Comparison of ENCODE assay signal across 8 mouse cellular contexts in genomic region chr3:22074591-22075294, GRCm38 (mm10). TPM values are rescaled to one million over a fixed set of nuclear protein-coding genes. Genes with fewer than 3 reads are reported as not detected.
DNase-seq lines count a peak whose midpoint lies in the region; ATAC-seq and TF ChIP-seq lines count a peak whose summit lies in the region.

No protein-coding gene starts in this region.

- ATAC-seq in kidney, embryonic 14.5 days (ENCODE audit: low FRiP score, low TSS enrichment), result no peak
- no peak for ATAC-seq in stomach, postnatal 0 days (ENCODE audit: low FRiP score, low TSS enrichment)

- no peak for TF ChIP-seq EP300 in stomach, postnatal 0 days (optimal IDR thresholded peaks at IDR 0.05)

- no peaks in the 10 kb centered on the region for H3K36me3 ChIP-seq in kidney, embryonic 14.5 days (ENCODE audit: control insufficient read depth, insufficient read depth, low read length)
- no peaks in the 10 kb centered on the region; the same call in 1 of the 2 replicates for H3K36me3 ChIP-seq in stomach, postnatal 0 days (ENCODE audit: control insufficient read depth, insufficient read depth, low read length)

- peak overlapping the region; percentile 61 for H3K27ac ChIP-seq in brown adipose tissue, adult 24 weeks (replicated peaks; ENCODE audit: low read depth, low read length)
- no peak overlapping the region for H3K27ac ChIP-seq in kidney, embryonic 14.5 days (ENCODE audit: low read depth, low read length)
- no peak overlapping the region for H3K27ac ChIP-seq in stomach, postnatal 0 days (replicated peaks)

- H3K4me3 ChIP-seq in brown adipose tissue, adult 24 weeks (ENCODE audit: insufficient read depth, low read depth, low read length), result peak overlapping the region; percentile 37
- peak overlapping the region; percentile 77 for H3K4me3 ChIP-seq in kidney, embryonic 14.5 days (ENCODE audit: low read length)
- H3K4me3 ChIP-seq in stomach, postnatal 0 days (ENCODE audit: low read depth, low read length), result peak overlapping the region; percentile 96

- 23% methylated on average over 11 of the region's 11 CpGs for WGBS in kidney, embryonic 14.5 days
- 33% methylated on average over 11 of the region's 11 CpGs for WGBS in stomach, postnatal 0 days

- intact Hi-C loops in left cerebral cortex, postnatal 25 days (cut with DNase I), result loop anchor here (5.0 kb wide), 6 partner anchors 68 to 1417 kb away; no protein-coding TSS in a partner anchor

- no peak for TF ChIP-seq CTCF in stomach, postnatal 0 days (IDR thresholded peaks at IDR 0.05; ENCODE audit: low read depth)

- H3K4me1 ChIP-seq in brown adipose tissue, adult 24 weeks (ENCODE audit: control insufficient read depth, insufficient read depth, insufficient read length, low read length), result peaks cover 10% of the 10 kb centered on the region
- peaks cover 16% of the 10 kb centered on the region; the same call in 1 of the 2 replicates for H3K4me1 ChIP-seq in kidney, embryonic 14.5 days (ENCODE audit: control insufficient read depth, insufficient read depth, low read length)
- no peaks in the 10 kb centered on the region for H3K4me1 ChIP-seq in stomach, postnatal 0 days (replicated peaks; ENCODE audit: control insufficient read depth, insufficient read depth)

- H3K4me2 ChIP-seq in kidney, embryonic 14.5 days (replicated peaks; ENCODE audit: low read depth, low read length), result peak overlapping the region; percentile 60
- peak overlapping the region; percentile 78 for H3K4me2 ChIP-seq in stomach, postnatal 0 days (replicated peaks; ENCODE audit: low read depth)

- H3K27me3 ChIP-seq in kidney, embryonic 14.5 days (ENCODE audit: control insufficient read depth, insufficient read depth, low read length), result no peaks in the 10 kb centered on the region
- H3K27me3 ChIP-seq in stomach, postnatal 0 days (ENCODE audit: control insufficient read depth, insufficient read depth, low read length), result no peaks in the 10 kb centered on the region

- no peak overlapping the region for H3K9ac ChIP-seq in kidney, embryonic 14.5 days (ENCODE audit: low read depth, low read length)
- no peak overlapping the region for H3K9ac ChIP-seq in stomach, postnatal 0 days (ENCODE audit: low read length)

- DNase-seq in adrenal gland, adult 2 months, result peak; percentile 57
- no peak for DNase-seq in adrenal gland, adult 18-20 months (ENCODE audit: low spot score in 2 of 2)
- DNase-seq in heart, adult 8-10 months (ENCODE audit: low spot score), result peak; percentile 46
- DNase-seq in lung, postnatal 14 days, result peak; percentile 46
- DNase-seq in stomach, postnatal 0 days (ENCODE audit: low spot score), result peak; percentile 78
- DNase-seq in left cerebral cortex, postnatal 25 days (ENCODE audit: low spot score in 2 of 2), result no peak

- H3K9me3 ChIP-seq in kidney, embryonic 14.5 days (ENCODE audit: control insufficient read depth, low read length), result no peaks in the 10 kb centered on the region
- H3K9me3 ChIP-seq in stomach, postnatal 0 days (ENCODE audit: control insufficient read depth, low read length), result no peaks in the 10 kb centered on the region

RNA-seq across cellular contexts. Expression of gene Tbl1xr1, which starts 1.7 kb away (rescaled TPM):
- 10 to 100 TPM; 70.3 to 84.2 TPM for total RNA-seq in adrenal gland, adult 2 months (2021)
- polyA plus RNA-seq in adrenal gland, adult 2 months (2012; rRNA removed), result 49.7 and 53.0 TPM in 2 replicates
- total RNA-seq in adrenal gland, adult 18-20 months (2021), result 10 to 100 TPM; 36.1 to 66.0 TPM
- 7.1 and 21.8 TPM in 2 replicates for polyA plus RNA-seq in brown adipose tissue, adult 24 weeks (2012; ENCODE audit: insufficient read depth, insufficient read length, missing spikeins)
- 10 to 100 TPM; 65.0 to 75.4 (median 69.2) TPM for total RNA-seq in heart, adult 8-10 months (2022)
- 20.6 and 39.7 TPM in 2 replicates for polyA plus RNA-seq in kidney, embryonic 14.5 days (2014; fragmentation: Nextera tagmentation; extraction: Ambion mirVana)
- 7.5 and 9.6 TPM in 2 replicates for polyA plus RNA-seq in stomach, postnatal 0 days (2015; fragmentation: Nextera tagmentation; extraction: Ambion mirVana)
- total RNA-seq in left cerebral cortex, postnatal 25 days (2021), result 100 to 1,000 TPM; 128 to 139 TPM

Comparison
In these comparisons a context has a peak if more than half of its experiments do, and no peak if none do; other contexts are left out.
1. DNase-seq: peak in adrenal gland, adult 2 months (single experiment), heart, adult 8-10 months (single experiment), lung, postnatal 14 days (single experiment) and stomach, postnatal 0 days (single experiment); none in adrenal gland, adult 18-20 months (0 of 2) and left cerebral cortex, postnatal 25 days (0 of 2).
2. H3K4me3 ChIP-seq: peak in every context shown above with its lines; median percentile 96 in stomach, postnatal 0 days; 77 in kidney, embryonic 14.5 days; 37 in brown adipose tissue, adult 24 weeks.